ENCODE assay signal across 10 mouse cellular contexts in genomic region chr12:98996581-98996988, GRCm38 (mm10).
DNase-seq lines count a peak whose midpoint lies in the region; ATAC-seq lines count a peak whose summit lies in the region.
"Had no signal": no experiment of that assay in that cellular context is flagged by ENCODE, and none has a peak within 500 bp of the region (broad histone marks: within the 10 kb centered on the region; RNA-seq: fewer than 3 reads in every experiment).

No protein-coding gene starts in this region.

- H3K4me3 ChIP-seq in hindbrain, embryonic 15.5 days: no peak overlapping the region
- no peak overlapping the region for H3K4me3 ChIP-seq in hindbrain, embryonic 16.5 days (ENCODE audit: low read length)
- H3K4me3 ChIP-seq in liver, embryonic 13.5 days (replicated peaks): no peak overlapping the region
- H3K4me3 ChIP-seq in forebrain, embryonic 16.5 days (replicated peaks; ENCODE audit: low read length): no peak overlapping the region
- H3K4me3 ChIP-seq: forebrain, embryonic 12.5 days had no signal

- no peak for ATAC-seq in hindbrain, embryonic 15.5 days (ENCODE audit: low FRiP score, low read depth)
- ATAC-seq in hindbrain, embryonic 16.5 days: no peak
- peak; percentile 17; the same call in 1 of the 2 replicates for ATAC-seq in liver, embryonic 13.5 days (ENCODE audit: low read depth)
- ATAC-seq in forebrain, embryonic 16.5 days: no peak

- H3K27me3 ChIP-seq in hindbrain, embryonic 15.5 days: no peaks in the 10 kb centered on the region
- H3K27me3 ChIP-seq in hindbrain, embryonic 16.5 days (replicated peaks; ENCODE audit: control insufficient read depth, insufficient read depth, low read length): no peaks in the 10 kb centered on the region
- H3K27me3 ChIP-seq in liver, embryonic 13.5 days: 0 out of 2 replicates have a peak, but pooled peaks cover 2% of the 10 kb centered on the region
- H3K27me3 ChIP-seq in forebrain, embryonic 16.5 days (replicated peaks; ENCODE audit: control insufficient read depth, insufficient read depth, low read length): no peaks in the 10 kb centered on the region
- H3K27me3 ChIP-seq: forebrain, embryonic 12.5 days had no signal

- 28% methylated on average over 6 of the region's 6 CpGs for WGBS in hindbrain, embryonic 15.5 days
- 30% methylated on average over 6 of the region's 6 CpGs for WGBS in hindbrain, embryonic 16.5 days
- WGBS in liver, embryonic 13.5 days (ENCODE audit: insufficient replicate concordance): 27% methylated on average over 6 of the region's 6 CpGs
- WGBS in forebrain, embryonic 16.5 days: 24% methylated on average over 6 of the region's 6 CpGs

- no peak overlapping the region for H3K9ac ChIP-seq in hindbrain, embryonic 15.5 days
- H3K9ac ChIP-seq in hindbrain, embryonic 16.5 days (ENCODE audit: low read depth, low read length): no peak overlapping the region
- no peak overlapping the region for H3K9ac ChIP-seq in liver, embryonic 13.5 days
- no peak overlapping the region for H3K9ac ChIP-seq in forebrain, embryonic 16.5 days (replicated peaks; ENCODE audit: low read depth, low read length)
- H3K9ac ChIP-seq: forebrain, embryonic 12.5 days had no signal

- peaks cover 4% of the 10 kb centered on the region; the same call in 1 of the 2 replicates for H3K4me1 ChIP-seq in hindbrain, embryonic 15.5 days (replicated peaks)
- H3K4me1 ChIP-seq in hindbrain, embryonic 16.5 days (ENCODE audit: control insufficient read depth, insufficient read depth, low read depth, low read length): no peaks in the 10 kb centered on the region; the same call in 1 of the 2 replicates
- H3K4me1 ChIP-seq in liver, embryonic 13.5 days (replicated peaks): peaks cover 22% of the 10 kb centered on the region
- 0 out of 2 replicates have a peak, but pooled peaks cover 2% of the 10 kb centered on the region for H3K4me1 ChIP-seq in forebrain, embryonic 16.5 days (replicated peaks; ENCODE audit: control insufficient read depth, insufficient read depth, low read length)

- H3K36me3 ChIP-seq in hindbrain, embryonic 15.5 days: no peaks in the 10 kb centered on the region
- no peaks in the 10 kb centered on the region for H3K36me3 ChIP-seq in hindbrain, embryonic 16.5 days (ENCODE audit: control insufficient read depth, insufficient read depth, low read length)
- H3K36me3 ChIP-seq in liver, embryonic 13.5 days: no peaks in the 10 kb centered on the region
- H3K36me3 ChIP-seq in forebrain, embryonic 16.5 days (ENCODE audit: control insufficient read depth, insufficient read depth): no peaks in the 10 kb centered on the region
- H3K36me3 ChIP-seq: forebrain, embryonic 12.5 days had no signal

- 0 out of 2 replicates have a peak overlapping the region, but pooled peaks have one; percentile 5 for H3K27ac ChIP-seq in hindbrain, embryonic 15.5 days (replicated peaks)
- H3K27ac ChIP-seq in hindbrain, embryonic 16.5 days (ENCODE audit: low read depth, low read length): no peak overlapping the region
- H3K27ac ChIP-seq in liver, embryonic 13.5 days: 0 out of 2 replicates have a peak overlapping the region, but pooled peaks have one; percentile 47
- H3K27ac ChIP-seq in forebrain, embryonic 16.5 days (ENCODE audit: low read length): no peak overlapping the region
- H3K27ac ChIP-seq: forebrain, embryonic 12.5 days had no signal

- peak; percentile 58 for DNase-seq in NIH3T3 (ENCODE audit: low read depth)
- DNase-seq in liver, embryonic 13.5 days: no peak
- peak; percentile 81 for DNase-seq in telencephalon, adult 2 months (ENCODE audit: low read depth, low spot score)
- DNase-seq in yolk sac, embryonic 10.5 days (ENCODE audit: low spot score): no peak
- DNase-seq in cerebellum, adult 11 months: no peak
- DNase-seq: lung, postnatal 36 days had no signal

- no peaks in the 10 kb centered on the region for H3K9me3 ChIP-seq in hindbrain, embryonic 15.5 days
- H3K9me3 ChIP-seq in hindbrain, embryonic 16.5 days (ENCODE audit: control insufficient read depth, low read length): no peaks in the 10 kb centered on the region
- H3K9me3 ChIP-seq in liver, embryonic 13.5 days (replicated peaks): no peaks in the 10 kb centered on the region
- no peaks in the 10 kb centered on the region for H3K9me3 ChIP-seq in forebrain, embryonic 16.5 days (ENCODE audit: control insufficient read depth, low read length)
- H3K9me3 ChIP-seq: forebrain, embryonic 12.5 days had no signal

- no peak overlapping the region for H3K4me2 ChIP-seq in hindbrain, embryonic 15.5 days
- no peak overlapping the region for H3K4me2 ChIP-seq in hindbrain, embryonic 16.5 days (ENCODE audit: low read length)
- H3K4me2 ChIP-seq in liver, embryonic 13.5 days: 0 out of 2 replicates have a peak overlapping the region, but pooled peaks have one; percentile 15
- H3K4me2 ChIP-seq in forebrain, embryonic 16.5 days (ENCODE audit: low read length): no peak overlapping the region
- H3K4me2 ChIP-seq: forebrain, embryonic 12.5 days had no signal

Comparison
In these comparisons a context has a peak if more than half of its experiments do, and no peak if none do; other contexts are left out.
1. H3K27ac ChIP-seq: peak in hindbrain, embryonic 15.5 days (single experiment) and liver, embryonic 13.5 days (single experiment); none in hindbrain, embryonic 16.5 days (single experiment) and forebrain, embryonic 16.5 days (single experiment).
2. DNase-seq: peak in NIH3T3 (single experiment) and telencephalon, adult 2 months (single experiment); none in liver, embryonic 13.5 days (single experiment), yolk sac, embryonic 10.5 days (single experiment) and cerebellum, adult 11 months (single experiment).